Mouse (Mus musculus): ENCODE results near the gene Spsb1.

Spsb1 gene

GRCm38 (mm10) chr4:149857688-149858087, 97.2 kb downstream of the Spsb1 start:
- in situ Hi-C loops (cut with MboI, MseI): no loop called here

- in situ Hi-C loops (cut with MboI, MseI): no loop called here
Observed at GRCm38 (mm10) chr4:149855892-149856807, 98.7 kb downstream of the Spsb1 start.

GRCm38 (mm10) chr4:149855180-149855891, 99.5 kb downstream of the Spsb1 start:
- in situ Hi-C loops (cut with MboI, MseI): no loop called here

- in situ Hi-C loops (cut with MboI, MseI): no loop called here
Observed at GRCm38 (mm10) chr4:149854770-149855169, 100.1 kb downstream of the Spsb1 start.

- in situ Hi-C loops (cut with MboI, MseI): no loop called here
Observed at GRCm38 (mm10) chr4:149854301-149854708, 100.5 kb downstream of the Spsb1 start.

GRCm38 (mm10) chr4:149853698-149854284, 101.1 kb downstream of the Spsb1 start:
- in situ Hi-C loops (cut with MboI, MseI): no loop called here

- in situ Hi-C loops (cut with MboI, MseI): no loop called here
Observed at GRCm38 (mm10) chr4:149851554-149851953, 103.3 kb downstream of the Spsb1 start.

GRCm38 (mm10) chr4:149850674-149851073, 104.2 kb downstream of the Spsb1 start:
- in situ Hi-C loops (cut with MboI, MseI): no loop called here

GRCm38 (mm10) chr4:149850045-149850444, 104.8 kb downstream of the Spsb1 start:
- in situ Hi-C loops (cut with MboI, MseI): no loop called here

- in situ Hi-C loops (cut with MboI, MseI): no loop called here
Observed at GRCm38 (mm10) chr4:149849035-149849434, 105.8 kb downstream of the Spsb1 start.

- in situ Hi-C loops (cut with MboI, MseI): no loop called here
Observed at GRCm38 (mm10) chr4:149846861-149847631, 107.8 kb downstream of the Spsb1 start.
